Mouse (Mus musculus): ENCODE data around the gene Zbtb25. TPM values are rescaled to one million over a fixed set of nuclear protein-coding genes. Genes with fewer than 3 reads are reported as not detected.

The Zbtb25 gene
- polyA plus RNA-seq, 1 experiment from 2014 or later, result 13.7 TPM

GRCm38 (mm10) chr12:76375506-76375905 lies 6.1 kb upstream of the Zbtb25 start:
- peaks cover 4% of the 10 kb centered on the region; the same call in 1 of the 2 replicates for H3K36me3 ChIP-seq
- no peak overlapping the region for H3K4me3 ChIP-seq (replicated peaks)
- H3K4me1 ChIP-seq, result peaks cover 26% of the 10 kb centered on the region
- WGBS, result 73% methylated on average over 3 of the region's 3 CpGs
- H3K27ac ChIP-seq, result no peak overlapping the region
- no peak overlapping the region for H3K4me2 ChIP-seq
- no peaks in the 10 kb centered on the region for H3K9me3 ChIP-seq
- no peak overlapping the region for H3K9ac ChIP-seq
- ATAC-seq (ENCODE audit: insufficient read depth, low FRiP score, low read depth), result no peak
- H3K27me3 ChIP-seq (replicated peaks), result no peaks in the 10 kb centered on the region

- Histone ChIP-seq H3K4me3 (replicated peaks) (no peak overlapping the region), H3K4me2 (no peak overlapping the region), H3K9ac (no peak overlapping the region), H3K27me3 (replicated peaks) (no peaks in the 10 kb centered on the region), H3K9me3 (no peaks in the 10 kb centered on the region), H3K4me1 (peaks cover 22% of the 10 kb centered on the region), H3K27ac (no peak overlapping the region), H3K36me3 (no peaks in the 10 kb centered on the region)
- ATAC-seq (ENCODE audit: insufficient read depth, low FRiP score, low read depth), result no peak
- 75% methylated on average over 4 of the region's 4 CpGs for WGBS
Observed at GRCm38 (mm10) chr12:76374911-76375310, 5.5 kb upstream of the Zbtb25 start.

GRCm38 (mm10) chr12:76373991-76374390 lies 4.6 kb upstream of the Zbtb25 start:
- Histone ChIP-seq H3K4me3 (replicated peaks) (no peak overlapping the region), H3K9ac (no peak overlapping the region), H3K36me3 (no peaks in the 10 kb centered on the region), H3K4me2 (no peak overlapping the region), H3K9me3 (no peaks in the 10 kb centered on the region), H3K4me1 (peaks cover 22% of the 10 kb centered on the region), H3K27ac (no peak overlapping the region), H3K27me3 (replicated peaks) (no peaks in the 10 kb centered on the region)
- no peak for ATAC-seq (ENCODE audit: insufficient read depth, low FRiP score, low read depth)
- WGBS, result 66% methylated on average over 6 of the region's 6 CpGs

DNA sequence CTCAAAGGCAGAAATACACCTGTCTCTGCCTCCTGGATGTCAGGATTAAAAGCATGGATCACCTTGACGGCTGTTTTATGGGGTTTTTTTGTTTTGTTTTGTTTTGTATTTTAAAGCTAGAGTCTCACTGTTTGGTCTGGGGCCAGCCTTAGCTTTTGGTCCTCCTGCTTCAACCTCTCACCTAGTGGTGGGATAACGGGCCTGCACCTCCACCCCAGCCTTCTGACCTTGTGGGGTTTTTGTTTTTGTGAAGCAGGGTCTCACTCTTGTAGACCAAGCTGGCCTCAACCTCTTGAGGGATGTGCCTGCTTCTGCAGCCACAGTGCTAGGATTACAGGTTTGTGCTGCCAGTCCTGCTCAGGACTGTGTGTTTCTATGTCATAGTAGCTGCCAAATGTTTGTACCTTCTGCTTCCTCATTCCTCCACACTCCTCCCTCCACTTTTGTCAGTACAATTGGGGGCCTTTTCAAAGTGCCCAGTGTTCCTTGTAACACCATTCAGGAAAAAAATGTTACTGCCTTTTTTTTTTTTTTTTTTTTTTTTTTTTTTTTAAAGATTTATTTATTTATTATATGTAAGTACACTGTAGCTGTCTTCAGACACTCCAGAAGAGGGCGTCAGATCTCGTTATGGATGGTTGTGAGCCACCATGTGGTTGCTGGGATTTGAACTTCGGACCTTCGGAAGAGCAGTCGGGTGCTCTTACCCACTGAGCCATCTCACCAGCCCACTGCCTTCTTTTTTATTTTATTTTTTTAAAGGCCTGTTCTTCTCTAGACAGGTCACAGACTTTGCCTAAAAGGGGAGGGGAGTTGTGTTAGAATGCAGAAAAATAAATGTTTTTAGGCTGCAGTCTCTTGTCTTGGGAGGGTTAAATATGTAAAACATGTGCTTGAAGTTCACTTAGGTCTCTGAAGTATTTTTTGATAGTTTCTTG lies 3.7 kb upstream of the Zbtb25 start:
- ATAC-seq (ENCODE audit: insufficient read depth, low FRiP score, low read depth), result no peak
- 77% methylated on average over 5 of the region's 7 CpGs for WGBS
- Histone ChIP-seq H3K4me3 (replicated peaks) (no peak overlapping the region), H3K4me1 (peaks cover 28% of the 10 kb centered on the region), H3K9me3 (no peaks in the 10 kb centered on the region), H3K27me3 (replicated peaks) (no peaks in the 10 kb centered on the region), H3K36me3 (no peaks in the 10 kb centered on the region), H3K4me2 (0 out of 2 replicates have a peak overlapping the region, but pooled peaks have one; percentile 85), H3K27ac (no peak overlapping the region), H3K9ac (no peak overlapping the region)

- peak overlapping the region; percentile 85 for H3K4me2 ChIP-seq
- H3K27me3 ChIP-seq (replicated peaks), result no peaks in the 10 kb centered on the region
- H3K36me3 ChIP-seq, result no peaks in the 10 kb centered on the region
- peak overlapping the region; percentile 99; the same call in 1 of the 2 replicates for H3K9ac ChIP-seq
- peaks cover 35% of the 10 kb centered on the region for H3K4me1 ChIP-seq
- peak overlapping the region; percentile 100; the same call in 1 of the 2 replicates for H3K27ac ChIP-seq
- WGBS, result 42% methylated on average over 7 of the region's 7 CpGs
- ATAC-seq (ENCODE audit: insufficient read depth, low FRiP score, low read depth), result no peak
- H3K4me3 ChIP-seq (replicated peaks), result peak overlapping the region; percentile 87
- H3K9me3 ChIP-seq, result no peaks in the 10 kb centered on the region
Observed at GRCm38 (mm10) chr12:76372046-76372445, 2.6 kb upstream of the Zbtb25 start.

GRCm38 (mm10) chr12:76370831-76371571 lies 1.6 kb upstream of the Zbtb25 start:
- H3K4me1 ChIP-seq, result peaks cover 34% of the 10 kb centered on the region
- peak; percentile 66 for ATAC-seq (ENCODE audit: insufficient read depth, low FRiP score, low read depth)
- H3K4me3 ChIP-seq (replicated peaks), result peak overlapping the region; percentile 87
- H3K4me2 ChIP-seq, result peak overlapping the region; percentile 85
- peak overlapping the region; percentile 99 for H3K9ac ChIP-seq
- under 1% methylated on average over 61 of the region's 63 CpGs for WGBS
- no peaks in the 10 kb centered on the region for H3K27me3 ChIP-seq (replicated peaks)
- H3K36me3 ChIP-seq, result no peaks in the 10 kb centered on the region
- H3K27ac ChIP-seq, result peak overlapping the region; percentile 100
- no peaks in the 10 kb centered on the region for H3K9me3 ChIP-seq

DNA sequence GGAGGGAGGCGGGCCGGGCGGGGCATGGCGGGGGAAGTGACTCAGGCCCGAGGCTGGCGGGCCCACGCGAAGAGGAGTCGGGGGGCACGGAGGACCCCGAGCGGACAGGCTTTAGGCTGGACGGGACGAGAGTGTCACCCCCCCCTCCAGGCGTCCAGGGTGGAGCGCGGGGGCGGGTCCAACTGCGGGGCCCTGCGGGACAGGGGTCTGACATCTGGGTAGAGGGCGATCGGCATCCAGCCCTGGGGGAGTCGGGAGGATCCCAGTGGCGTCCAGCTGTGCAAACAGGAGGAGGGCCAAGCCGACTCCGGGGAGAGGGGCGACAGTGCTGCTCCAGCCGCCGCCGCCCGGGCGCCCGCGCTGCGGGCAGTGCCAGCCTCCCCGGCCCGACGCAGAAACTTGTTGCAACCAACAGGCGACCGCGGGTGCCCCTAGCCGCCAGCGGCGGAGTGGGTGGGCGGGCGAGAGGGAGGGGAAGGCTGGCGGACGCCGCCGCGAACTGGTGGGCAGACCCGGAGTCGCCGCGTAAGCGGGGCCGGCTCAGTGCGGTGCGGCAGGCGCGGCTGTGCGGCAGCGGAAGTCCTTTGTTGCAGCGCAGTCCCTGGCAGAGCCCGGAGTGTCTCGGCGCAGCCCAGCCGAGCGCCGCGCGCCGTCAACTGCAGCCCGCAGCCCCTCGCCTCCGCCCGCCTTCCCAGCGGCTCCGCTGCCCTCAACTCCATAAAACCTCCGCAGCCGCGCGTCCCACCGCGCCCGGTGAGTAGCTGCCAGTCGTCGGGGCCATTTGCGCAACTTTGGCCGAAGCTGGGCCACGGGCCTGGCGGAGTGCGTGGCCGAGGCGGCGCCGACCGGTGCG lies 802 bp upstream of the Zbtb25 start, which contains the start of gene Zbtb1:
Gene Zbtb1 (plus strand): TSS at position 289 of the 853 bp plus-strand sequence.
- WGBS, result under 1% methylated on average over 87 of the region's 99 CpGs
- Histone ChIP-seq H3K4me1 (peaks cover 37% of the 10 kb centered on the region), H3K4me3 (replicated peaks) (peak within 1 kb of the TSS; percentile 87), H3K27ac (peak within 1 kb of the TSS; percentile 100), H3K27me3 (replicated peaks) (no peaks in the 10 kb centered on the region), H3K36me3 (no peaks in the 10 kb centered on the region), H3K9ac (peak within 1 kb of the TSS; percentile 99), H3K4me2 (peak within 1 kb of the TSS; percentile 85), H3K9me3 (no peaks in the 10 kb centered on the region)
- peak; percentile 61 for ATAC-seq (ENCODE audit: insufficient read depth, low FRiP score, low read depth)

GRCm38 (mm10) chr12:76368790-76369205 lies 604 bp downstream of the Zbtb25 start:
- no peaks in the 10 kb centered on the region for H3K36me3 ChIP-seq
- no peaks in the 10 kb centered on the region for H3K27me3 ChIP-seq (replicated peaks)
- peak; percentile 12 for ATAC-seq (ENCODE audit: insufficient read depth, low FRiP score, low read depth)
- peak overlapping the region; percentile 87 for H3K4me3 ChIP-seq (replicated peaks)
- under 1% methylated on average over 26 of the region's 26 CpGs for WGBS
- peak overlapping the region; percentile 99 for H3K9ac ChIP-seq
- H3K4me1 ChIP-seq, result peaks cover 35% of the 10 kb centered on the region
- H3K27ac ChIP-seq, result peak overlapping the region; percentile 100
- peak overlapping the region; percentile 85 for H3K4me2 ChIP-seq
- H3K9me3 ChIP-seq, result no peaks in the 10 kb centered on the region

DNA sequence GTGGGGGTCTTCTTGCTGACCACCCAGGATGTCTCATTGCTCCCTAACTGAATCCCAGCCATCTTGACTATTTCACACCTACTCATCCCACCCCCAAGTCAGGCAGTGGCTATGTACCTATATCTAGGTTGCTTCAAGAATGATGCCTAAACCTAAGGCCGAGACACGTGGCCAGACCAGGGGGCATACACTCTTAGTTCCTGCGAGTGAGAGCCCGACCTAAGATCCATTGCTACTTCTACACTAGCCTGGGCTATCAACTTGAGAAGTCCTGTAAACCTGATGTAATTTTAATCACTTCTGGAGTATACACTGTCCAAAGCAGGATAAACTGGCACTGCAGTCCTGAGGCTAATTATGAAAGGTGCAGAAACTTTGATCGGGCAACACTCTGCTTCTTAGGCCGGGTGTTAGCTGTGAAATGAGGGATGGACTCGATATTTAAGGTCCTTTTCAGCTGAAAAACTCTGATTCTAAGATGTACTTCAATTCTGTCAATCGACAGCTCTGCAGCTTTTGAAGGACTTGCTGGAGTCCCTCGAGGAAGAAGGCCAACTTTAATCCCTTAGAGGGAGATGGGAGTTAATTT lies 1.1 kb downstream of the Zbtb25 start:
- Histone ChIP-seq H3K9me3 (no peaks in the 10 kb centered on the region), H3K27ac (peak overlapping the region; percentile 100), H3K27me3 (replicated peaks) (no peaks in the 10 kb centered on the region), H3K4me1 (peaks cover 35% of the 10 kb centered on the region), H3K36me3 (no peaks in the 10 kb centered on the region), H3K4me2 (peak overlapping the region; percentile 85), H3K9ac (peak overlapping the region; percentile 99; the same call in 1 of the 2 replicates), H3K4me3 (replicated peaks) (peak overlapping the region; percentile 87)
- no peak for ATAC-seq (ENCODE audit: insufficient read depth, low FRiP score, low read depth)
- 12% methylated on average over 9 of the region's 9 CpGs for whole genome bisulfite sequencing

DNA sequence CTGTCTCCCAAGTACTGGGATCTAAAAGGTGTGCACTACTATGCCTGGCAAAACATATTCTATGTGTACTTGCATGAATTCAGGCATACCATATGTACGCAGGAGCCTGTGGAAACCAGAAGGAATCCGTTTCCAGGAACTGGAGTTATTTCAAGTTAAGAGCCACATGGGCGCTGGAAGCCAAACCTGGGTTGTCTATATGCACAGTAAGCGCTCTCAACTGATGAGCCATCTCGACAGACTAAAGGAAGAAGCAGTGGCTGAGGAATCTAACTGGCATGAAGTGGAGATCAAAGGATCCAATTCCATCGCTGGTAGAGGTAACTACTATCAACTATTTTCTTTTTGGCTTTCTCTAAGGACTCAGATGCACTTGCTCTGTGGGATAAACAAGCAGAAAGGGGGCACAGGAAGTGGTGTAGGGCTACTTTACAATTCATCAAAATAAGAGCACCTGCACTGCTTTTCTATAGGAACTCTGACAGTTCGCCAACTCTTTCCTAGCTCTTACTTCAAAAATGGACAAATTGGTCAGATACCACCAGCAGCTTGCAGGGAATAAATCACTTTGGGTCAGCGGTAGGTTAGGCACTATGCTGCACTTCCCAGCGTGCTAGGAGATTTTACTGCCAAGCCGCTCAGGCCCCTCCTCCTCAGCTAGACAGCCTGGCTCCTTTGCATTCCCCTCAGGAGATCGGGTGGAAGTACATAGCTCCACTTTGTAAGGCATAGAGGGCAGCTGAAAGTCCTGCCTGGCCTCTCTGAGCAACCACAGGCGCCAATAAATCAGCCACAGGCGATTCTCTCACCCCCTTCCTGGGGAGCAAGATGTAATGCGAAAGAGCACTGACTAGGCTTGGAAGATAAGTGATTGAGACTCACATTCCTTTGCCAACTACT lies 2.1 kb downstream of the Zbtb25 start:
- Histone ChIP-seq H3K4me1 (peaks cover 27% of the 10 kb centered on the region), H3K27ac (no peak overlapping the region), H3K9me3 (no peaks in the 10 kb centered on the region), H3K9ac (no peak overlapping the region), H3K36me3 (no peaks in the 10 kb centered on the region), H3K4me3 (replicated peaks) (peak overlapping the region; percentile 87), H3K4me2 (peak overlapping the region; percentile 85), H3K27me3 (replicated peaks) (no peaks in the 10 kb centered on the region)
- 21% methylated on average over 14 of the region's 14 CpGs for whole genome bisulfite sequencing
- ATAC-seq (ENCODE audit: insufficient read depth, low FRiP score, low read depth), result no peak

Measured in stomach, embryonic 15.5 days (tissue).